Mouse (Mus musculus): ENCODE results near the gene Sorbs1. TPM values are rescaled to one million over a fixed set of nuclear protein-coding genes. Genes with fewer than 3 reads are reported as not detected.

Gene Sorbs1
- polyA plus RNA-seq, 1 experiment from 2014 or later = 49.5 TPM

GRCm38 (mm10) chr19:40267380-40267779, 246.2 kb downstream of the Sorbs1 start:
- Histone ChIP-seq H3K9me3 (ENCODE audit: control insufficient read depth, low read length) (no peaks in the 10 kb centered on the region), H3K9ac (ENCODE audit: low read depth, low read length) (no peak overlapping the region), H3K27ac (ENCODE audit: low read depth, low read length) (no peak overlapping the region), H3K4me1 (ENCODE audit: control insufficient read depth, insufficient read depth, low read length) (peaks cover 4% of the 10 kb centered on the region; the same call in 1 of the 2 replicates), H3K4me2 (replicated peaks; ENCODE audit: low read depth, low read length) (no peak overlapping the region), H3K27me3 (ENCODE audit: control insufficient read depth, insufficient read depth, low read length) (peaks cover 17% of the 10 kb centered on the region), H3K36me3 (ENCODE audit: control insufficient read depth, insufficient read depth, low read length) (no peaks in the 10 kb centered on the region), H3K4me3 (ENCODE audit: low read length) (no peak overlapping the region)
- ATAC-seq (ENCODE audit: low FRiP score, low TSS enrichment) = no peak
- 92% methylated on average over 1 of the region's 1 CpGs for WGBS

GRCm38 (mm10) chr19:40259485-40259884, 254.1 kb downstream of the Sorbs1 start:
- WGBS = 94% methylated on average over 1 of the region's 1 CpGs
- Histone ChIP-seq H3K4me2 (replicated peaks; ENCODE audit: low read depth, low read length) (no peak overlapping the region), H3K9me3 (ENCODE audit: control insufficient read depth, low read length) (no peaks in the 10 kb centered on the region), H3K27me3 (ENCODE audit: control insufficient read depth, insufficient read depth, low read length) (no peaks in the 10 kb centered on the region), H3K36me3 (ENCODE audit: control insufficient read depth, insufficient read depth, low read length) (no peaks in the 10 kb centered on the region), H3K4me1 (ENCODE audit: control insufficient read depth, insufficient read depth, low read length) (no peaks in the 10 kb centered on the region), H3K9ac (ENCODE audit: low read depth, low read length) (no peak overlapping the region), H3K27ac (ENCODE audit: low read depth, low read length) (no peak overlapping the region), H3K4me3 (ENCODE audit: low read length) (no peak overlapping the region)
- no peak for ATAC-seq (ENCODE audit: low FRiP score, low TSS enrichment)

- H3K27me3 ChIP-seq (ENCODE audit: control insufficient read depth, insufficient read depth, low read length) = no peaks in the 10 kb centered on the region
- H3K36me3 ChIP-seq (ENCODE audit: control insufficient read depth, insufficient read depth, low read length) = no peaks in the 10 kb centered on the region
- H3K9me3 ChIP-seq (ENCODE audit: control insufficient read depth, low read length) = no peaks in the 10 kb centered on the region
- no peaks in the 10 kb centered on the region for H3K4me1 ChIP-seq (ENCODE audit: control insufficient read depth, insufficient read depth, low read length)
- no peak overlapping the region for H3K4me2 ChIP-seq (replicated peaks; ENCODE audit: low read depth, low read length)
- ATAC-seq (ENCODE audit: low FRiP score, low TSS enrichment) = no peak
- H3K4me3 ChIP-seq (ENCODE audit: low read length) = no peak overlapping the region
- no peak overlapping the region for H3K9ac ChIP-seq (ENCODE audit: low read depth, low read length)
- 65% methylated on average over 4 of the region's 4 CpGs for WGBS
- H3K27ac ChIP-seq (ENCODE audit: low read depth, low read length) = no peak overlapping the region
Observed at GRCm38 (mm10) chr19:40257396-40257795, 256.2 kb downstream of the Sorbs1 start.

- whole genome bisulfite sequencing = 89% methylated on average over 2 of the region's 2 CpGs
- ATAC-seq (ENCODE audit: low FRiP score, low TSS enrichment) = no peak
- Histone ChIP-seq H3K27ac (ENCODE audit: low read depth, low read length) (no peak overlapping the region), H3K9me3 (ENCODE audit: control insufficient read depth, low read length) (no peaks in the 10 kb centered on the region), H3K27me3 (ENCODE audit: control insufficient read depth, insufficient read depth, low read length) (no peaks in the 10 kb centered on the region), H3K4me1 (ENCODE audit: control insufficient read depth, insufficient read depth, low read length) (no peaks in the 10 kb centered on the region), H3K36me3 (ENCODE audit: control insufficient read depth, insufficient read depth, low read length) (no peaks in the 10 kb centered on the region), H3K4me3 (ENCODE audit: low read length) (no peak overlapping the region), H3K4me2 (replicated peaks; ENCODE audit: low read depth, low read length) (no peak overlapping the region), H3K9ac (ENCODE audit: low read depth, low read length) (no peak overlapping the region)
Observed at GRCm38 (mm10) chr19:40256376-40257050, 257.1 kb downstream of the Sorbs1 start.

- Histone ChIP-seq H3K4me2 (replicated peaks; ENCODE audit: low read depth, low read length) (no peak overlapping the region), H3K27ac (ENCODE audit: low read depth, low read length) (no peak overlapping the region), H3K27me3 (ENCODE audit: control insufficient read depth, insufficient read depth, low read length) (no peaks in the 10 kb centered on the region), H3K4me3 (ENCODE audit: low read length) (no peak overlapping the region), H3K9me3 (ENCODE audit: control insufficient read depth, low read length) (no peaks in the 10 kb centered on the region), H3K4me1 (ENCODE audit: control insufficient read depth, insufficient read depth, low read length) (no peaks in the 10 kb centered on the region), H3K36me3 (ENCODE audit: control insufficient read depth, insufficient read depth, low read length) (no peaks in the 10 kb centered on the region), H3K9ac (ENCODE audit: low read depth, low read length) (no peak overlapping the region)
- WGBS = 77% methylated on average over 1 of the region's 1 CpGs
- ATAC-seq (ENCODE audit: low FRiP score, low TSS enrichment) = no peak
Observed at GRCm38 (mm10) chr19:40255561-40255960, 258.0 kb downstream of the Sorbs1 start.

- no peak overlapping the region for H3K4me2 ChIP-seq (replicated peaks; ENCODE audit: low read depth, low read length)
- H3K27ac ChIP-seq (ENCODE audit: low read depth, low read length) = no peak overlapping the region
- ATAC-seq (ENCODE audit: low FRiP score, low TSS enrichment) = no peak
- no peak overlapping the region for H3K4me3 ChIP-seq (ENCODE audit: low read length)
- H3K27me3 ChIP-seq (ENCODE audit: control insufficient read depth, insufficient read depth, low read length) = no peaks in the 10 kb centered on the region
- no peaks in the 10 kb centered on the region for H3K36me3 ChIP-seq (ENCODE audit: control insufficient read depth, insufficient read depth, low read length)
- 89% methylated on average over 3 of the region's 3 CpGs for WGBS
- no peaks in the 10 kb centered on the region for H3K9me3 ChIP-seq (ENCODE audit: control insufficient read depth, low read length)
- no peak overlapping the region for H3K9ac ChIP-seq (ENCODE audit: low read depth, low read length)
- H3K4me1 ChIP-seq (ENCODE audit: control insufficient read depth, insufficient read depth, low read length) = no peaks in the 10 kb centered on the region
Observed at GRCm38 (mm10) chr19:40254741-40255140, 258.8 kb downstream of the Sorbs1 start.

GRCm38 (mm10) chr19:40253768-40254167, 259.8 kb downstream of the Sorbs1 start:
- H3K36me3 ChIP-seq (ENCODE audit: control insufficient read depth, insufficient read depth, low read length) = no peaks in the 10 kb centered on the region
- no peak overlapping the region for H3K4me2 ChIP-seq (replicated peaks; ENCODE audit: low read depth, low read length)
- H3K27ac ChIP-seq (ENCODE audit: low read depth, low read length) = no peak overlapping the region
- no peak overlapping the region for H3K4me3 ChIP-seq (ENCODE audit: low read length)
- WGBS = 46% methylated on average over 13 of the region's 13 CpGs
- H3K4me1 ChIP-seq (ENCODE audit: control insufficient read depth, insufficient read depth, low read length) = no peaks in the 10 kb centered on the region
- H3K9me3 ChIP-seq (ENCODE audit: control insufficient read depth, low read length) = no peaks in the 10 kb centered on the region
- no peak overlapping the region for H3K9ac ChIP-seq (ENCODE audit: low read depth, low read length)
- no peak for ATAC-seq (ENCODE audit: low FRiP score, low TSS enrichment)
- H3K27me3 ChIP-seq (ENCODE audit: control insufficient read depth, insufficient read depth, low read length) = no peaks in the 10 kb centered on the region

GRCm38 (mm10) chr19:40251115-40251514, 262.5 kb downstream of the Sorbs1 start:
- H3K36me3 ChIP-seq (ENCODE audit: control insufficient read depth, insufficient read depth, low read length) = no peaks in the 10 kb centered on the region
- H3K4me2 ChIP-seq (replicated peaks; ENCODE audit: low read depth, low read length) = no peak overlapping the region
- H3K4me1 ChIP-seq (ENCODE audit: control insufficient read depth, insufficient read depth, low read length) = no peaks in the 10 kb centered on the region
- no peak overlapping the region for H3K27ac ChIP-seq (ENCODE audit: low read depth, low read length)
- WGBS = 81% methylated on average over 4 of the region's 4 CpGs
- H3K4me3 ChIP-seq (ENCODE audit: low read length) = no peak overlapping the region
- no peak overlapping the region for H3K9ac ChIP-seq (ENCODE audit: low read depth, low read length)
- no peaks in the 10 kb centered on the region for H3K27me3 ChIP-seq (ENCODE audit: control insufficient read depth, insufficient read depth, low read length)
- no peaks in the 10 kb centered on the region for H3K9me3 ChIP-seq (ENCODE audit: control insufficient read depth, low read length)
- ATAC-seq (ENCODE audit: low FRiP score, low TSS enrichment) = no peak

- 84% methylated on average over 11 of the region's 11 CpGs for WGBS
- Histone ChIP-seq H3K9ac (ENCODE audit: low read depth, low read length) (no peak overlapping the region), H3K4me2 (replicated peaks; ENCODE audit: low read depth, low read length) (no peak overlapping the region), H3K4me3 (ENCODE audit: low read length) (no peak overlapping the region), H3K27me3 (ENCODE audit: control insufficient read depth, insufficient read depth, low read length) (no peaks in the 10 kb centered on the region), H3K4me1 (ENCODE audit: control insufficient read depth, insufficient read depth, low read length) (no peaks in the 10 kb centered on the region), H3K27ac (ENCODE audit: low read depth, low read length) (no peak overlapping the region), H3K9me3 (ENCODE audit: control insufficient read depth, low read length) (no peaks in the 10 kb centered on the region), H3K36me3 (ENCODE audit: control insufficient read depth, insufficient read depth, low read length) (no peaks in the 10 kb centered on the region)
- ATAC-seq (ENCODE audit: low FRiP score, low TSS enrichment) = no peak
Observed at GRCm38 (mm10) chr19:40249352-40249751, 264.2 kb downstream of the Sorbs1 start.
